Mouse (Mus musculus): ENCODE measurements at regions not wholly inside any gene's neighbourhood (a gene's known extent, or its start where the extent isn't known, plus 50 kb on each side); places are given as distances from the start of the nearest gene placed in this dataset.

GRCm38 (mm10) chr8:76551681-76552080 lies 347.6 kb upstream of the Nr3c2 start:
- 74% methylated on average over 2 of the region's 2 CpGs for WGBS
- no peak overlapping the region for H3K27ac ChIP-seq
- no peak overlapping the region for H3K9ac ChIP-seq
- no peaks in the 10 kb centered on the region for H3K4me1 ChIP-seq
- peak; percentile 27; the same call in 1 of the 2 replicates for ATAC-seq (ENCODE audit: insufficient read depth, low FRiP score, low read depth)
- H3K4me3 ChIP-seq (replicated peaks): no peak overlapping the region
- no peaks in the 10 kb centered on the region for H3K27me3 ChIP-seq (replicated peaks)
- H3K36me3 ChIP-seq: no peaks in the 10 kb centered on the region
- no peak overlapping the region for H3K4me2 ChIP-seq
- no peaks in the 10 kb centered on the region for H3K9me3 ChIP-seq

GRCm38 (mm10) chr8:76601566-76601965 lies 297.7 kb upstream of the Nr3c2 start:
- WGBS: 62% methylated on average over 1 of the region's 1 CpGs
- no peaks in the 10 kb centered on the region for H3K36me3 ChIP-seq
- no peak overlapping the region for H3K27ac ChIP-seq
- H3K9me3 ChIP-seq: no peaks in the 10 kb centered on the region
- H3K9ac ChIP-seq: no peak overlapping the region
- H3K4me1 ChIP-seq: no peaks in the 10 kb centered on the region
- H3K4me2 ChIP-seq: no peak overlapping the region
- no peak for ATAC-seq (ENCODE audit: insufficient read depth, low FRiP score, low read depth)
- no peaks in the 10 kb centered on the region for H3K27me3 ChIP-seq (replicated peaks)
- no peak overlapping the region for H3K4me3 ChIP-seq (replicated peaks)

GRCm38 (mm10) chr8:76618721-76619120 lies 280.5 kb upstream of the Nr3c2 start:
- Histone ChIP-seq H3K27ac (no peak overlapping the region), H3K9me3 (no peaks in the 10 kb centered on the region), H3K4me2 (no peak overlapping the region), H3K36me3 (no peaks in the 10 kb centered on the region), H3K4me1 (no peaks in the 10 kb centered on the region), H3K27me3 (replicated peaks) (no peaks in the 10 kb centered on the region), H3K9ac (no peak overlapping the region), H3K4me3 (replicated peaks) (no peak overlapping the region)
- ATAC-seq (ENCODE audit: insufficient read depth, low FRiP score, low read depth): no peak
- WGBS: 75% methylated on average over 2 of the region's 2 CpGs

- no peak overlapping the region for H3K4me2 ChIP-seq
- no peaks in the 10 kb centered on the region for H3K9me3 ChIP-seq
- no peak for ATAC-seq (ENCODE audit: insufficient read depth, low FRiP score, low read depth)
- WGBS: 46% methylated on average over 3 of the region's 3 CpGs
- H3K4me3 ChIP-seq (replicated peaks): no peak overlapping the region
- no peak overlapping the region for H3K27ac ChIP-seq
- no peak overlapping the region for H3K9ac ChIP-seq
- H3K4me1 ChIP-seq: no peaks in the 10 kb centered on the region
- no peaks in the 10 kb centered on the region for H3K36me3 ChIP-seq
- no peaks in the 10 kb centered on the region for H3K27me3 ChIP-seq (replicated peaks)
These were observed 278.4 kb upstream of the Nr3c2 start for GRCm38 (mm10) chr8:76620853-76621252.

DNA sequence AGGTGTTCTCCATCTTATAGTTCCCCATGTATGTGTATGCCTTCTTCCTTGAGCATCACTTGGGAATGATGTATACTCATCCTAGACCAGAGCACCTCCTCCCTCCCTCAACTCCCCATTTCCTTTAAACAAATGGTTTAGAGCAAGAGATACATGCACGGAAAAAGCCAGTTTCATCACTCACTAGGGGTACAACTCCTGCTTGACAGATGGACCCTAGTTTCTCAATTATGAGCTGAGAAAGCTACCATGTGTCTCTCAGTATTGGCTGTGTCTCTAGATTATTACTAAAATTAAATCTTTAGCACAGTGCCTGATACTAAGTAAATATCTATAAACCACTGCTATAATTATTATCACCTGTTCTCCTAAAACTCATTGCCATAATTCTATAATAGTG lies 266.2 kb upstream of the Nr3c2 start:
- H3K27ac ChIP-seq: no peak overlapping the region
- no peaks in the 10 kb centered on the region for H3K4me1 ChIP-seq
- ATAC-seq (ENCODE audit: insufficient read depth, low FRiP score, low read depth): no peak
- H3K36me3 ChIP-seq: no peaks in the 10 kb centered on the region
- H3K9ac ChIP-seq: no peak overlapping the region
- no peak overlapping the region for H3K4me3 ChIP-seq (replicated peaks)
- H3K9me3 ChIP-seq: no peaks in the 10 kb centered on the region
- H3K4me2 ChIP-seq: no peak overlapping the region
- H3K27me3 ChIP-seq (replicated peaks): no peaks in the 10 kb centered on the region
- WGBS: 43% methylated on average over 1 of the region's 1 CpGs
